Mouse (Mus musculus) limb, embryonic 13.5 days (tissue): ENCODE results near the gene Golm1. TPM values are rescaled to one million over a fixed set of nuclear protein-coding genes. Genes with fewer than 3 reads are reported as not detected.
A peak's percentile ranks its signal among the peaks of the same experiment; 100 is the strongest.

Experiments
- ATAC-seq: fragments of 200-750 bp; cut with Nextera tagmentation; 2 replicates; pipeline ENCODE4 v1.8.0; 2017; ENCODE audit warnings: low read depth, moderate number of reproducible peaks, moderate TSS enrichment; ENCODE audit not compliant: low FRiP score
- H3K27ac ChIP-seq: fragments of 300-500 bp; sonication (generic); 2 replicates; pipeline ENCODE4 v1.5.1; 2015; ENCODE audit warnings: inconsistent platforms, mild to moderate bottlenecking, moderate library complexity
- H3K27me3 ChIP-seq: fragments of 300-500 bp; sonication (generic); 2 replicates; pipeline ENCODE4 v1.6.1; 2015; ENCODE audit warnings: mild to moderate bottlenecking, inconsistent platforms
- H3K36me3 ChIP-seq: fragments of 300-500 bp; sonication (generic); 2 replicates; pipeline ENCODE4 v1.6.1; 2015; ENCODE audit warnings: inconsistent platforms, mild to moderate bottlenecking, moderate library complexity
- H3K4me1 ChIP-seq: fragments of 300-500 bp; sonication (generic); 2 replicates; pipeline ENCODE4 v1.6.1; 2015; ENCODE audit warnings: inconsistent platforms
- H3K4me2 ChIP-seq: fragments of 300-500 bp; sonication (generic); replicated peaks from 2 replicates; pipeline ENCODE4 v1.6.1; 2015; ENCODE audit warnings: inconsistent platforms, mild to moderate bottlenecking, moderate library complexity
- H3K4me3 ChIP-seq: fragments of 300-500 bp; sonication (generic); 2 replicates; pipeline ENCODE4 v1.5.1; 2015; ENCODE audit warnings: moderate library complexity, mild to moderate bottlenecking, inconsistent platforms
- H3K9ac ChIP-seq: fragments of 300-500 bp; sonication (generic); 2 replicates; pipeline ENCODE4 v1.6.1; 2015; ENCODE audit warnings: mild to moderate bottlenecking, inconsistent platforms
- H3K9me3 ChIP-seq: fragments of 300-500 bp; sonication (generic); 2 replicates; pipeline ENCODE4 v1.6.1; 2016; ENCODE audit warnings: inconsistent platforms
- WGBS: fragments of 180-500 bp; shearing (Covaris S2); methylation state at CpG from one replicate; pipeline ENCODE4 v1.1.7; 2015; 5-methylcytosine and 5-hydroxymethylcytosine counted together
- polyA plus RNA-seq: library from polyadenylated mRNA; unstranded; fragments of >200 nt; fragmentation: Nextera tagmentation; extraction: Ambion mirVana; gene quantifications from 2 replicates; pipeline ENCODE4 v1.2.1, GENCODE M21; 2015

The Golm1 gene
- polyA plus RNA-seq, 1 experiment from 2014 or later = 50.7 TPM

DNA sequence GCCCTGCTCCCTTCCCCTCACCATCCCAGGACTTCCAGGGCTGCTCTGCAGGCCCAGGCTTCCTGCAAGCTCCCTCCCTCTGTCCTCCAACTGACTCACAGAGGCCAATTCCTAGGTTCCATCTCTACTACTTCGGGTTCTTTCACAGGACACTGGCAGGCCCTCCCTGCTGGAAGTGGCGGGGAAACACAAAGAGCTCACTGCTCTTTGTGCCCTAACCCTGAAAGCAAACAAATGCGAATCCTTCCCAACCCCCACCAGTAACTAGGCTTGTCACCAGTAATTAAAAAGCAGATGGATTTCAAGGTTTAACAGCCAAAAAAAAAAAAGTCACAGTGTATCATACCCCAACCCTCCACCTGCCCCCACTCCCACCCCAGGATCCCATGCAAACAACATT lies 1.4 kb downstream of the Golm1 start:
- Histone ChIP-seq H3K4me3 (peak overlapping the region; percentile 75), H3K27me3 (no peaks in the 10 kb centered on the region), H3K27ac (no peak overlapping the region), H3K36me3 (no peaks in the 10 kb centered on the region), H3K9ac (peak overlapping the region; percentile 80; the same call in 1 of the 2 replicates), H3K4me2 (peak overlapping the region; percentile 84), H3K9me3 (no peaks in the 10 kb centered on the region), H3K4me1 (peaks cover 22% of the 10 kb centered on the region)
- WGBS = 11% methylated on average over 3 of the region's 3 CpGs
- no peak for ATAC-seq

DNA sequence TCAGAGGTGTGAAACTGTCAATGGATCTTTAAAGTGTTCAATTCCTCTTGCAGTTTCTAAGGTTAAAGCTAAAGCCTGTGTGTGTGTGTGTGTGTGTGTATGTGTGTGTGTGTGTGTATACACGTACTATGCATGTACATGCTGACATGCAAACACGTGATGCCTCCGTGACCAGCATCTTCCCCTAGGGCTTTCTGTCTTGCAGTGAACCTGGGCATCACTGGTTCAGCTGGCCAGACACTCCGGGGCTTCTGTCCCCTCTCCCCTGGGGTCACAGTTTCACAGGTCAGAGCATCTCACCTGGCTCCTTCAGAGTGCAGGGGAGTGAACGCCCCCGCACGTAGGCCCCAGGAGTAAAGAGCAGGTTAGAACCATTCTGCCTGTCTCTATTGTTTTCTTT lies 2.0 kb downstream of the Golm1 start:
- no peak overlapping the region for H3K4me3 ChIP-seq
- no peak for ATAC-seq
- no peaks in the 10 kb centered on the region for H3K9me3 ChIP-seq
- H3K27ac ChIP-seq = no peak overlapping the region
- no peaks in the 10 kb centered on the region for H3K27me3 ChIP-seq
- peak overlapping the region; percentile 84 for H3K4me2 ChIP-seq
- no peak overlapping the region for H3K9ac ChIP-seq
- 57% methylated on average over 7 of the region's 7 CpGs for WGBS
- H3K36me3 ChIP-seq = no peaks in the 10 kb centered on the region
- H3K4me1 ChIP-seq = peaks cover 28% of the 10 kb centered on the region

DNA sequence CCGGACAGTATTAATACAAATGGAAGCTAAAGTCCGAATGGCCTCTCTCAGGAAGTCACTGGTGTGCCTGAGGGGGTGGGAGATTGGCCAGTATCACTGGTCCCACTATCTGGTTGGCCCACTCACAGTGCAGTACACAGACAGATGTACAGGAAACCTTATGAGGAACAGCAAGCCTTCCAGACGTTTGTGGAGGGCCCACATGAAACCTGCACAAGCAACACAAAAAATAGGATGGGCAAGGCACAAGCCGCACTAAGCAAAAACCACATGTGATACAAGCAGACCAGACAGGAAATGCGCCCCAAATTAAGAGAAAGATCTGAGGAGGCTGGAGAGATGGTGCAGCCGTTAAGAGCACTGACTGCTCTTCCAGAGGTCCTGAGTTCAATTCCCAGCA lies 3.4 kb downstream of the Golm1 start:
- no peak for ATAC-seq
- Histone ChIP-seq H3K27me3 (no peaks in the 10 kb centered on the region), H3K9me3 (no peaks in the 10 kb centered on the region), H3K4me3 (no peak overlapping the region), H3K4me2 (no peak overlapping the region), H3K9ac (no peak overlapping the region), H3K36me3 (no peaks in the 10 kb centered on the region), H3K27ac (no peak overlapping the region), H3K4me1 (peaks cover 32% of the 10 kb centered on the region)
- 61% methylated on average over 6 of the region's 6 CpGs for WGBS

DNA sequence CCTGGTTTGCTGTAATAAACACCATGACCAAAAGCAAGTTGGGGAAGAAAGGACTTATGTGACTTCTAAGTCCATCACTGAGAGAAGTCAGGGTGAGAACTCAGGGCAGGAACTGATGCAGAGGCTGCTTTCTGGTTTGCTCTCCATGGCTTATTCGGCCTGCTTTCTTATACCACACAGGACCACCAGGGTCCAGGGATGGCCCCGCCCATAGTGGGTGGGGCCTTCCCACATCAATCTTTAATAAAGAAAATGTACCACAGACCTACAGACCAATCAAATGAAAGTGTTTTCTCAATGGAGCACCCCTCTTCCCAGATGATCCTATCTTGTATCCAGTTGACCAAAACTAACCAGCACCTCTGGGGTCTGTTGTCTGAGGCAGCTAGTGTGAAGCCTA lies 4.1 kb downstream of the Golm1 start:
- Histone ChIP-seq H3K4me3 (no peak overlapping the region), H3K27me3 (no peaks in the 10 kb centered on the region), H3K4me1 (peaks cover 32% of the 10 kb centered on the region), H3K27ac (no peak overlapping the region), H3K4me2 (no peak overlapping the region), H3K9me3 (no peaks in the 10 kb centered on the region), H3K9ac (no peak overlapping the region), H3K36me3 (0 out of 2 replicates have a peak, but pooled peaks cover 1% of the 10 kb centered on the region)
- ATAC-seq = no peak
- 87% methylated on average over 2 of the region's 2 CpGs for WGBS

GRCm38 (mm10) chr13:59669946-59670345 lies 5.7 kb downstream of the Golm1 start:
- 86% methylated on average over 10 of the region's 10 CpGs for WGBS
- H3K36me3 ChIP-seq = peaks cover 13% of the 10 kb centered on the region; the same call in 1 of the 2 replicates
- H3K9ac ChIP-seq = no peak overlapping the region
- H3K4me3 ChIP-seq = no peak overlapping the region
- peaks cover 32% of the 10 kb centered on the region for H3K4me1 ChIP-seq
- H3K9me3 ChIP-seq = no peaks in the 10 kb centered on the region
- H3K4me2 ChIP-seq = no peak overlapping the region
- no peak overlapping the region for H3K27ac ChIP-seq
- H3K27me3 ChIP-seq = no peaks in the 10 kb centered on the region
- ATAC-seq = no peak

GRCm38 (mm10) chr13:59668501-59669093 lies 7.0 kb downstream of the Golm1 start:
- H3K4me2 ChIP-seq = no peak overlapping the region
- no peak for ATAC-seq
- H3K4me3 ChIP-seq = no peak overlapping the region
- H3K27me3 ChIP-seq = no peaks in the 10 kb centered on the region
- no peak overlapping the region for H3K9ac ChIP-seq
- peaks cover 26% of the 10 kb centered on the region for H3K36me3 ChIP-seq
- H3K27ac ChIP-seq = peak overlapping the region; percentile 61; the same call in 1 of the 2 replicates
- H3K9me3 ChIP-seq = no peaks in the 10 kb centered on the region
- 48% methylated on average over 11 of the region's 11 CpGs for WGBS
- H3K4me1 ChIP-seq = peaks cover 21% of the 10 kb centered on the region

GRCm38 (mm10) chr13:59667763-59668162 lies 7.8 kb downstream of the Golm1 start:
- Histone ChIP-seq H3K4me3 (no peak overlapping the region), H3K4me2 (no peak overlapping the region), H3K36me3 (peaks cover 34% of the 10 kb centered on the region), H3K27me3 (no peaks in the 10 kb centered on the region), H3K4me1 (peaks cover 15% of the 10 kb centered on the region), H3K27ac (no peak overlapping the region), H3K9ac (no peak overlapping the region), H3K9me3 (no peaks in the 10 kb centered on the region)
- 83% methylated on average over 5 of the region's 5 CpGs for WGBS
- no peak for ATAC-seq

- no peak overlapping the region for H3K4me3 ChIP-seq
- H3K4me2 ChIP-seq = no peak overlapping the region
- H3K9ac ChIP-seq = no peak overlapping the region
- peaks cover 59% of the 10 kb centered on the region for H3K36me3 ChIP-seq
- no peaks in the 10 kb centered on the region for H3K27me3 ChIP-seq
- peaks cover 9% of the 10 kb centered on the region for H3K4me1 ChIP-seq
- no peaks in the 10 kb centered on the region for H3K9me3 ChIP-seq
- 92% methylated on average over 19 of the region's 19 CpGs for WGBS
- no peak overlapping the region for H3K27ac ChIP-seq
- ATAC-seq = no peak
These were observed 11.5 kb downstream of the Golm1 start for GRCm38 (mm10) chr13:59663939-59664712.

GRCm38 (mm10) chr13:59661966-59662365 lies 13.6 kb downstream of the Golm1 start:
- no peak for ATAC-seq
- Histone ChIP-seq H3K9me3 (no peaks in the 10 kb centered on the region), H3K36me3 (peaks cover 70% of the 10 kb centered on the region), H3K27ac (no peak overlapping the region), H3K4me3 (no peak overlapping the region), H3K9ac (no peak overlapping the region), H3K4me2 (no peak overlapping the region), H3K4me1 (no peaks in the 10 kb centered on the region), H3K27me3 (no peaks in the 10 kb centered on the region)
- 94% methylated on average over 12 of the region's 12 CpGs for WGBS

DNA sequence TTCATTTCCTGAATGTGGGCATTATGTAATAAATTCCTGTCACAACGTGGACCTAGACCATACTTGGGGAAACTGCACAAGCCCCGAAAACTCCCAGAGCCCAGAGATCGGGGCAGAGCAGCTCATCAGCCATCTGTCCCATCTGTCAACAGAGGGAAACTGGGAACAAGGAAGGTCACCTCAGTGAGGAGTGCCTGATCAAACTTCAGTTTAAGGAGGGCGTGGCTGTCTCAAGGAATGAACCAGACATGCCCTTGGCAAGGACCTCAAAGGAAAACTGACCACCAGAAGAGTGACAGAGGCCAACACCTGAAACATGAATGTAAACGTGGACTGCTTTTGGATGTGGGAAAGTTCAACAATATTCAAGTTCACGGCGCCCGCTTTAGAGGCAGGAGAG lies 14.2 kb downstream of the Golm1 start:
- ATAC-seq = no peak
- WGBS = 92% methylated on average over 8 of the region's 8 CpGs
- Histone ChIP-seq H3K4me1 (peaks cover 5% of the 10 kb centered on the region), H3K4me2 (no peak overlapping the region), H3K9me3 (no peaks in the 10 kb centered on the region), H3K27me3 (no peaks in the 10 kb centered on the region), H3K9ac (no peak overlapping the region), H3K4me3 (no peak overlapping the region), H3K27ac (no peak overlapping the region), H3K36me3 (peaks cover 67% of the 10 kb centered on the region)

DNA sequence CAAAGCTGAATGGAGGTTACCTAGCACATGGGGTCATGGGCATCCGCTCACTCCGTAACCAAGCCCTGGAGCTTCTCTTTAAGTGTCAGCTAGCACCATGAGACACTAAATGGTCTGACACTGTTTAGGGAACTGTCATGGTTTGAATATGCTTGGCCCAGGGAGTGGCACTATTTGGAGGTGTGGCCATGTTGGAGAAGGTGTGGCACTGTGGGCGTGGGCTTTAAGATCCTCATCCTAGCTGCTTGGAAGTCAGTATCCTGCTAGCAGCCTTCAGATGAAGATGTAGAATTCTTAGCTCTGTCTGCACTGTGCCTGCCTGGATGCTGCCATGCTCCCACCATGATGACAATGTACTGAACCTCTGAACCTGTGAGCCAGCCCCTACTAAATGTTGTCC lies 15.2 kb downstream of the Golm1 start:
- Histone ChIP-seq H3K4me1 (peaks cover 7% of the 10 kb centered on the region), H3K36me3 (peaks cover 61% of the 10 kb centered on the region), H3K27ac (no peak overlapping the region), H3K4me2 (no peak overlapping the region), H3K4me3 (no peak overlapping the region), H3K9ac (no peak overlapping the region), H3K27me3 (no peaks in the 10 kb centered on the region), H3K9me3 (no peaks in the 10 kb centered on the region)
- ATAC-seq = no peak
- WGBS = 96% methylated on average over 3 of the region's 3 CpGs

GRCm38 (mm10) chr13:59657781-59658180 lies 17.8 kb downstream of the Golm1 start:
- 80% methylated on average over 5 of the region's 5 CpGs for WGBS
- peaks cover 38% of the 10 kb centered on the region for H3K36me3 ChIP-seq

More at GRCm38 (mm10) chr13:59657781-59658180, 17.8 kb downstream of the Golm1 start:
- peaks cover 9% of the 10 kb centered on the region for H3K4me1 ChIP-seq
- no peak overlapping the region for H3K9ac ChIP-seq
- no peak overlapping the region for H3K4me2 ChIP-seq
- no peak overlapping the region for H3K27ac ChIP-seq
- no peak overlapping the region for H3K4me3 ChIP-seq
- H3K9me3 ChIP-seq = no peaks in the 10 kb centered on the region
- ATAC-seq = no peak
- H3K27me3 ChIP-seq = no peaks in the 10 kb centered on the region
